Mouse (Mus musculus) limb, embryonic 10.5 days (tissue): Measurements from ENCODE around the gene Dnah14. TPM values are rescaled to one million over a fixed set of nuclear protein-coding genes. Genes with fewer than 3 reads are reported as not detected.

Experiments
- DNase-seq: peaks from one replicate; pipeline ENCODE4 v3.0.0-alpha.2; 2017; ENCODE audit warnings: low spot score
- H3K27ac ChIP-seq: fragments of 300-500 bp; sonication (generic); 2 replicates; pipeline ENCODE4 v1.5.1; 2016; ENCODE audit warnings: mild to moderate bottlenecking
- H3K27me3 ChIP-seq: fragments of 300-500 bp; sonication (generic); 2 replicates; pipeline ENCODE4 v1.6.1; 2016; ENCODE audit warnings: low read depth, mild to moderate bottlenecking; ENCODE audit not compliant: poor library complexity, severe bottlenecking
- H3K36me3 ChIP-seq: fragments of 300-500 bp; sonication (generic); 2 replicates; pipeline ENCODE4 v1.6.1; 2016; ENCODE audit warnings: mild to moderate bottlenecking, moderate library complexity
- H3K4me1 ChIP-seq: fragments of 300-500 bp; sonication (generic); 2 replicates; pipeline ENCODE4 v1.6.1; 2016
- H3K4me3 ChIP-seq: fragments of 300-500 bp; sonication (generic); 2 replicates; pipeline ENCODE4 v1.5.1; 2016; ENCODE audit warnings: mild to moderate bottlenecking, moderate library complexity
- H3K9me3 ChIP-seq: fragments of 300-500 bp; sonication (generic); replicated peaks from 2 replicates; pipeline ENCODE4 v1.6.1; 2016; ENCODE audit warnings: mild to moderate bottlenecking
- WGBS: fragments of 180-500 bp; shearing (Covaris S2); methylation state at CpG from one replicate; pipeline ENCODE4 v1.1.7; 2016; 5-methylcytosine and 5-hydroxymethylcytosine counted together
- polyA plus RNA-seq: library from polyadenylated mRNA; unstranded; fragments of >200 nt; fragmentation: Nextera tagmentation; extraction: Ambion mirVana; gene quantifications from 2 replicates; pipeline ENCODE4 v1.2.1, GENCODE M21; 2016

Gene Dnah14
- polyA plus RNA-seq = 1.7 TPM in 2 replicates

- H3K36me3 ChIP-seq = no peaks in the 10 kb centered on the region
- 70% methylated on average over 12 of the region's 12 CpGs for WGBS
- 0 out of 2 replicates have a peak, but pooled peaks cover 3% of the 10 kb centered on the region for H3K4me1 ChIP-seq
- H3K27me3 ChIP-seq = no peaks in the 10 kb centered on the region
- no peak for DNase-seq
- H3K27ac ChIP-seq = no peak within 1 kb of the TSS
- H3K4me3 ChIP-seq = no peak within 1 kb of the TSS
- no peaks in the 10 kb centered on the region for H3K9me3 ChIP-seq
Measured at GRCm38 (mm10) chr1:181576322-181576721, at the start of gene Dnah14. TSS of gene Dnah14 (plus strand) at chr1:181576559.

GRCm38 (mm10) chr1:181529368-181529767 lies 47.0 kb upstream of the Dnah14 start:
- Histone ChIP-seq H3K27ac (peak overlapping the region; percentile 34; the same call in 1 of the 2 replicates), H3K9me3 (no peaks in the 10 kb centered on the region), H3K4me1 (peaks cover 35% of the 10 kb centered on the region), H3K4me3 (no peak overlapping the region), H3K36me3 (no peaks in the 10 kb centered on the region), H3K27me3 (no peaks in the 10 kb centered on the region)
- no peak for DNase-seq
- WGBS = 83% methylated on average over 4 of the region's 4 CpGs

GRCm38 (mm10) chr1:181535165-181535873 lies 41.0 kb upstream of the Dnah14 start:
- Histone ChIP-seq H3K27ac (no peak overlapping the region), H3K4me3 (no peak overlapping the region), H3K27me3 (no peaks in the 10 kb centered on the region), H3K9me3 (no peaks in the 10 kb centered on the region), H3K4me1 (peaks cover 39% of the 10 kb centered on the region), H3K36me3 (no peaks in the 10 kb centered on the region)
- 73% methylated on average over 10 of the region's 10 CpGs for WGBS
- no peak for DNase-seq

- Histone ChIP-seq H3K27ac (no peak overlapping the region), H3K4me3 (no peak overlapping the region), H3K9me3 (no peaks in the 10 kb centered on the region), H3K27me3 (no peaks in the 10 kb centered on the region), H3K4me1 (peaks cover 38% of the 10 kb centered on the region), H3K36me3 (no peaks in the 10 kb centered on the region)
- no peak for DNase-seq
- 93% methylated on average over 9 of the region's 9 CpGs for WGBS
Measured at GRCm38 (mm10) chr1:181537627-181538525, 38.5 kb upstream of the Dnah14 start.

GRCm38 (mm10) chr1:181539846-181540769 lies 36.3 kb upstream of the Dnah14 start:
- Histone ChIP-seq H3K27me3 (no peaks in the 10 kb centered on the region), H3K4me3 (no peak overlapping the region), H3K27ac (peak overlapping the region; percentile 67), H3K9me3 (no peaks in the 10 kb centered on the region), H3K36me3 (no peaks in the 10 kb centered on the region), H3K4me1 (peaks cover 25% of the 10 kb centered on the region)
- no peak for DNase-seq
- WGBS = 74% methylated on average over 22 of the region's 22 CpGs

GRCm38 (mm10) chr1:181543711-181544383 lies 32.5 kb upstream of the Dnah14 start:
- Histone ChIP-seq H3K36me3 (no peaks in the 10 kb centered on the region), H3K27ac (no peak overlapping the region), H3K4me1 (peaks cover 18% of the 10 kb centered on the region), H3K27me3 (no peaks in the 10 kb centered on the region), H3K4me3 (no peak overlapping the region), H3K9me3 (no peaks in the 10 kb centered on the region)
- no peak for DNase-seq
- 72% methylated on average over 5 of the region's 5 CpGs for WGBS

GRCm38 (mm10) chr1:181545044-181545772 lies 31.2 kb upstream of the Dnah14 start:
- peak; percentile 65 for DNase-seq
- WGBS = 33% methylated on average over 23 of the region's 23 CpGs
- no peak overlapping the region for H3K4me3 ChIP-seq
- H3K36me3 ChIP-seq = no peaks in the 10 kb centered on the region
- no peaks in the 10 kb centered on the region for H3K9me3 ChIP-seq
- peaks cover 11% of the 10 kb centered on the region for H3K4me1 ChIP-seq
- H3K27ac ChIP-seq = no peak overlapping the region
- no peaks in the 10 kb centered on the region for H3K27me3 ChIP-seq

GRCm38 (mm10) chr1:181549987-181550386 lies 26.4 kb upstream of the Dnah14 start:
- Histone ChIP-seq H3K27me3 (no peaks in the 10 kb centered on the region), H3K27ac (no peak overlapping the region), H3K36me3 (no peaks in the 10 kb centered on the region), H3K9me3 (no peaks in the 10 kb centered on the region), H3K4me3 (no peak overlapping the region), H3K4me1 (peaks cover 16% of the 10 kb centered on the region)
- WGBS = 92% methylated on average over 8 of the region's 8 CpGs
- no peak for DNase-seq

GRCm38 (mm10) chr1:181550826-181551225 lies 25.5 kb upstream of the Dnah14 start:
- Histone ChIP-seq H3K4me1 (peaks cover 13% of the 10 kb centered on the region), H3K9me3 (no peaks in the 10 kb centered on the region), H3K27me3 (no peaks in the 10 kb centered on the region), H3K4me3 (no peak overlapping the region), H3K27ac (no peak overlapping the region), H3K36me3 (no peaks in the 10 kb centered on the region)
- 67% methylated on average over 5 of the region's 5 CpGs for WGBS
- DNase-seq = no peak

GRCm38 (mm10) chr1:181552533-181553410 lies 23.6 kb upstream of the Dnah14 start:
- no peak overlapping the region for H3K4me3 ChIP-seq
- 47% methylated on average over 10 of the region's 10 CpGs for WGBS
- no peaks in the 10 kb centered on the region for H3K27me3 ChIP-seq
- DNase-seq = no peak
- peaks cover 19% of the 10 kb centered on the region for H3K4me1 ChIP-seq
- H3K9me3 ChIP-seq = no peaks in the 10 kb centered on the region
- no peaks in the 10 kb centered on the region for H3K36me3 ChIP-seq
- peak overlapping the region; percentile 34; the same call in 1 of the 2 replicates for H3K27ac ChIP-seq

GRCm38 (mm10) chr1:181555475-181555874 lies 20.9 kb upstream of the Dnah14 start:
- 87% methylated on average over 5 of the region's 5 CpGs for WGBS
- Histone ChIP-seq H3K36me3 (no peaks in the 10 kb centered on the region), H3K4me1 (peaks cover 32% of the 10 kb centered on the region), H3K4me3 (no peak overlapping the region), H3K9me3 (no peaks in the 10 kb centered on the region), H3K27ac (no peak overlapping the region), H3K27me3 (no peaks in the 10 kb centered on the region)
- DNase-seq = no peak
